Mouse (Mus musculus) CH12.LX (cell line): ENCODE measurements around the gene Commd1.

Experiments
- CHD2 ChIP-seq: IDR thresholded peaks from 2 replicates; pipeline ENCODE4 v1.6.1; 2011; ENCODE audit warnings: low read length, improper control_type of control experiment
- CTCF ChIP-seq, 2 experiments: IDR thresholded peaks in 1 of 2; conservative IDR thresholded peaks in 1 of 2; 2 replicates each; pipeline ENCODE4 v1.5.1; 2011 to 2012; ENCODE audit warnings: low read depth in 2 of 2, low read length in 2 of 2, improper control_type of control experiment in 1 of 2, inconsistent platforms in 1 of 2, mild to moderate bottlenecking in 1 of 2, moderate library complexity in 1 of 2
- EP300 ChIP-seq: IDR thresholded peaks from 2 replicates; pipeline ENCODE4 v1.6.1; 2011; ENCODE audit warnings: low read length, improper control_type of control experiment
- GABPA ChIP-seq: IDR thresholded peaks from 2 replicates; pipeline ENCODE4 v1.6.1; 2012; ENCODE audit warnings: low read depth, low read length, improper control_type of control experiment, inconsistent platforms; ENCODE audit not compliant: insufficient replicate concordance
- MAFK ChIP-seq: IDR thresholded peaks from 2 replicates; pipeline ENCODE4 v1.6.1; 2011; ENCODE audit warnings: low read length, improper control_type of control experiment; ENCODE audit not compliant: insufficient replicate concordance
- MAZ ChIP-seq: IDR thresholded peaks from 2 replicates; pipeline ENCODE4 v1.6.1; 2012; ENCODE audit warnings: low read depth, mild to moderate bottlenecking, inconsistent platforms, low read length, improper control_type of control experiment, moderate library complexity
- MEF2A ChIP-seq: IDR thresholded peaks from 2 replicates; pipeline ENCODE4 v1.6.1; 2014; ENCODE audit warnings: low read depth, mild to moderate bottlenecking, inconsistent platforms, low read length, improper control_type of control experiment, borderline replicate concordance
- MYC ChIP-seq: IDR thresholded peaks from 2 replicates; pipeline ENCODE4 v1.6.1; 2011; ENCODE audit warnings: low read depth, mild to moderate bottlenecking, improper control_type of control experiment, low read length
- POLR2A ChIP-seq: IDR thresholded peaks from 2 replicates; pipeline ENCODE4 v1.6.1; 2011; ENCODE audit warnings: low read depth, mild to moderate bottlenecking, improper control_type of control experiment, low read length
- POLR2AphosphoS2 ChIP-seq: IDR thresholded peaks from 2 replicates; pipeline ENCODE4 v1.6.1; 2011; ENCODE audit warnings: low read depth, low read length, improper control_type of control experiment
- SMC3 ChIP-seq: IDR thresholded peaks from 2 replicates; pipeline ENCODE4 v1.6.1; 2011; ENCODE audit warnings: low read depth, low read length, improper control_type of control experiment

GRCm38 (mm10) chr11:23020116-23020770 is 38.1 kb upstream of the Commd1 start:
- no peak for TF ChIP-seq MYC
- TF ChIP-seq CTCF (conservative IDR thresholded peaks at IDR 0.05 in 1 of 2, IDR thresholded peaks at IDR 0.05 in 1 of 2; ENCODE audit: low read depth in 2 of 2, low read length in 2 of 2) = no peak
- no peak for TF ChIP-seq GABPA
- no peak for TF ChIP-seq EP300
- TF ChIP-seq SMC3 = no peak
- no peak for TF ChIP-seq MAZ
- no peak for TF ChIP-seq POLR2A
- TF ChIP-seq CHD2 = no peak
- TF ChIP-seq POLR2AphosphoS2 = no peak
- TF ChIP-seq MAFK = no peak
- no peak for TF ChIP-seq MEF2A
